In genomic region chr12:81331937-81332874, GRCm38 (mm10) we compare ENCODE assay signal across 9 mouse cellular contexts. TPM values are rescaled to one million over a fixed set of nuclear protein-coding genes. Genes with fewer than 3 reads are reported as not detected.
DNase-seq lines count a peak whose midpoint lies in the region; ATAC-seq lines count a peak whose summit lies in the region.
"Had no signal": no experiment of that assay in that cellular context is flagged by ENCODE, and none has a peak within 500 bp of the region (broad histone marks: within the 10 kb centered on the region; RNA-seq: fewer than 3 reads in every experiment).

No protein-coding gene starts in this region.

- H3K9ac ChIP-seq in heart, embryonic 11.5 days (ENCODE audit: low read depth, low read length), result peak overlapping the region; percentile 67
- peak overlapping the region; percentile 53 for H3K9ac ChIP-seq in stomach, embryonic 14.5 days (replicated peaks; ENCODE audit: low read depth, low read length)

- H3K4me1 ChIP-seq in heart, embryonic 11.5 days (ENCODE audit: control insufficient read depth, insufficient read depth, low read length), result peaks cover 4% of the 10 kb centered on the region; the same call in 1 of the 2 replicates
- H3K4me1 ChIP-seq in stomach, embryonic 14.5 days (ENCODE audit: control insufficient read depth, insufficient read depth, low read length), result no peaks in the 10 kb centered on the region

- no peak overlapping the region for H3K27ac ChIP-seq in heart, embryonic 11.5 days (ENCODE audit: low read depth, low read length)
- no peak overlapping the region for H3K27ac ChIP-seq in stomach, embryonic 14.5 days (ENCODE audit: low read length)

- 4% methylated on average over 54 of the region's 54 CpGs for WGBS in heart, embryonic 11.5 days (ENCODE audit: insufficient replicate concordance)
- WGBS in stomach, embryonic 14.5 days, result 1% methylated on average over 54 of the region's 54 CpGs

- peak; percentile 29 for DNase-seq in ovary, postnatal 36 days (ENCODE audit: low spot score)
- DNase-seq in ovary, postnatal 10 days (ENCODE audit: low spot score), result no peak
- peak; percentile 24 for DNase-seq in embryo, embryonic 11.5 days (ENCODE audit: low read depth, low spot score)
- peak; percentile 45 to 54 for DNase-seq in layer of hippocampus, postnatal 25 days (ENCODE audit: extremely low spot score in 1 of 2, low spot score in 1 of 2)
- DNase-seq in lung, postnatal 4 days, result peak; percentile 12 to 37

- peaks cover 39% of the 10 kb centered on the region for H3K27me3 ChIP-seq in heart, embryonic 11.5 days (ENCODE audit: control insufficient read depth, insufficient read depth, low read length)
- H3K27me3 ChIP-seq in stomach, embryonic 14.5 days (ENCODE audit: control insufficient read depth, insufficient read depth, low read length), result 0 out of 2 replicates have a peak, but pooled peaks cover 5% of the 10 kb centered on the region

- H3K9me3 ChIP-seq in heart, embryonic 11.5 days (replicated peaks; ENCODE audit: control insufficient read depth, low read length), result no peaks in the 10 kb centered on the region
- H3K9me3 ChIP-seq in stomach, embryonic 14.5 days (ENCODE audit: control insufficient read depth, low read depth, low read length), result no peaks in the 10 kb centered on the region

- H3K4me3 ChIP-seq in heart, embryonic 11.5 days (ENCODE audit: low read depth, low read length), result peak overlapping the region; percentile 61
- peak overlapping the region; percentile 65 for H3K4me3 ChIP-seq in stomach, embryonic 14.5 days (ENCODE audit: low read depth, low read length)
- H3K4me3 ChIP-seq: myocyte had no signal

- H3K36me3 ChIP-seq in heart, embryonic 11.5 days (ENCODE audit: control insufficient read depth, insufficient read depth, low read length), result no peaks in the 10 kb centered on the region
- no peaks in the 10 kb centered on the region for H3K36me3 ChIP-seq in stomach, embryonic 14.5 days (ENCODE audit: control insufficient read depth, insufficient read depth, low read length)

- peak overlapping the region; percentile 100 for H3K4me2 ChIP-seq in heart, embryonic 11.5 days
- H3K4me2 ChIP-seq in stomach, embryonic 14.5 days (replicated peaks; ENCODE audit: low read depth, low read length), result peak overlapping the region; percentile 99

- ATAC-seq in heart, embryonic 11.5 days (replicated peaks; ENCODE audit: insufficient number of reproducible peaks, low FRiP score, low TSS enrichment), result peak; percentile 18; the same call in 1 of the 2 replicates
- ATAC-seq in stomach, embryonic 14.5 days (ENCODE audit: insufficient number of reproducible peaks, insufficient read depth, low FRiP score, low read depth), result peak; percentile 59
- no peak for ATAC-seq in granulocyte monocyte progenitor cell, adult 5-6 weeks (replicated peaks; ENCODE audit: poor library complexity, severe bottlenecking)

RNA-seq across cellular contexts. Expression of gene Slc8a3, which starts 0.8 kb away (rescaled TPM):
- polyA plus RNA-seq in heart, embryonic 11.5 days (2014; fragmentation: Nextera tagmentation; extraction: Ambion mirVana), result 0.16 and 0.42 TPM in 2 replicates
- total RNA-seq in layer of hippocampus, postnatal 25 days (2021), result 10 to 100 TPM in 1 of 2 experiments, 1 to 10 TPM in 1; 9.2 to 10.5 TPM
- polyA plus RNA-seq in stomach, embryonic 14.5 days (2014; fragmentation: Nextera tagmentation; extraction: Ambion mirVana), result 0.52 and 0.86 TPM in 2 replicates
- total RNA-seq in granulocyte monocyte progenitor cell, adult 5-6 weeks (2014; fragmentation: Nextera tagmentation), result not detected in 2 replicates
- not detected in 2 replicates for total RNA-seq in granulocyte monocyte progenitor cell, adult 5-6 weeks (2017)

RNA-seq across cellular contexts. Expression of gene Gm4787, which starts 47.1 kb away (rescaled TPM):
- polyA plus RNA-seq in heart, embryonic 11.5 days (2014; fragmentation: Nextera tagmentation; extraction: Ambion mirVana), result 0.15 and 0.36 TPM in 2 replicates
- 1 to 10 TPM in 1 of 2 experiments, under 1 TPM in 1; 0.89 to 3.1 TPM for total RNA-seq in layer of hippocampus, postnatal 25 days (2021)
- 0.36 and 0.74 TPM in 2 replicates for polyA plus RNA-seq in stomach, embryonic 14.5 days (2014; fragmentation: Nextera tagmentation; extraction: Ambion mirVana)
- total RNA-seq in granulocyte monocyte progenitor cell, adult 5-6 weeks (2014; fragmentation: Nextera tagmentation), result 0.80 and 2.6 TPM in 2 replicates
- total RNA-seq in granulocyte monocyte progenitor cell, adult 5-6 weeks (2017), result 0.43 TPM in 1 of 2 replicates, not detected in the other

Comparison
In these comparisons a context has a peak if more than half of its experiments do, and no peak if none do; other contexts are left out.
1. RNA of gene Slc8a3, which starts 0.8 kb away (total RNA-seq): 9.2 to 10.5 TPM in layer of hippocampus, postnatal 25 days; not detected in granulocyte monocyte progenitor cell, adult 5-6 weeks; every median in the first group is over 10 times any median in the second.